Mouse (Mus musculus): Measurements from ENCODE around the gene Col25a1. TPM values are rescaled to one million over a fixed set of nuclear protein-coding genes. Genes with fewer than 3 reads are reported as not detected.
A peak's percentile ranks its signal among the peaks of the same experiment; 100 is the strongest.

Col25a1 gene
- polyA plus RNA-seq, 1 experiment = 9.1 TPM

DNA sequence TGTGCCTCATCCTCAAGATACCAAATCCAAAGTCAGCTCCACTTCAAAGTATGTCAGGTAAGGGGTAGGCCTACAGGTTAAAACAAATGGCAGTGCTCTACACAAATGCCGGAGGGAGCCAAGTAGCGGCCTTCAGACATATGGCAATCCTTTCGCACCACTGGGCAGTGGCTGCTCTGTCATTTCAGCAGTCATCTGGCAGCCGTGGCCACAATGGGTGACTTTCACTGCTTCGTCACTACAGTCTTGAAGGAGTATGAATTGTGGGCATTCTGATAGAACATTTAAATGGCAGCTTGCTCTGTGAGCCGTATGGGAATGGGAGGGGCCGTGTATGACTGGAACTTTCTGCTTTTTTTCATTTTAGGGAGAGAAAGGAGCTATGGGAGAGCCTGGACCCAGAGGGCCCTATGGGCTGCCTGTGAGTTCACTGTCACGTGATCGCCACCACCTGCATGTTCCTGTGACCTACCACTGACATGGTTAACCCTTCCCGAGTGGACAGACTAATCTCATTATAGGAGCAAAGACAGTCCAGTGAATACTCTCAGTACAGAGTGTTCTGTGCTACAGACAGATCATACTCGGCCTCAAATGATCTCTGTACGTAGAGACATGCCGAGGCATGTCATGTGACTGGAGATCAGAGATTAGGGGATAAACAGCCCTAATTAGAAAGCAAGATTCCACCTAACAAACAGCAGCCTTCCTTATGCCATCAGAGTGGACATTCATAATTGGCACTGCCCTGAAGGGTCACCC lies 451.8 kb downstream of the Col25a1 start:
- no peak for TF ChIP-seq CTCF (IDR thresholded peaks at IDR 0.05; ENCODE audit: extremely low read depth, insufficient read depth, low read length)
- no peak for TF ChIP-seq POLR2A (IDR thresholded peaks at IDR 0.05; ENCODE audit: extremely low read depth, insufficient read depth, low read length)
- no peak overlapping the region for H3K27ac ChIP-seq (ENCODE audit: insufficient read depth, low read length)
- no peak overlapping the region for H3K4me3 ChIP-seq (ENCODE audit: insufficient read depth, low read length)
- H3K4me1 ChIP-seq (ENCODE audit: control insufficient read depth, insufficient read depth, low read length) = no peaks in the 10 kb centered on the region

DNA sequence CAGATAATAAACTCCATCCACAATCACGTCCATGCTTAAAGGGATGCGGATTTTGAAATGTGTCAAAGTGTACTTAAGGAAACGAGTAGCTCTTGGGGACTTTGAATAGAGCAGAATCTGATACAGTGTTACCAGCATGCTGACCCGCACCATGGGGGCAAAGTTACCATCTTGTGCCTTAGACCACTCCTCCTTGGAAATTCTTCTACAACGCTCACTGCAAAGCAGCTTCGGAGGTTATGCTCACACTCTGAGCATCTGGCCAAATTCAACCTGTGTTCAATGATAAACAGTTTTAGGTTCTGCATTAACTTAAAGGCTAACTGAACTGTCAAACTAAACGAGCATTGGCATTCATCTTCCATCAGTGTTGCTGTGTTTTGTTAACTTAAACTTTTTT lies 452.7 kb downstream of the Col25a1 start:
- Histone ChIP-seq H3K4me1 (ENCODE audit: control insufficient read depth, insufficient read depth, low read length) (no peaks in the 10 kb centered on the region), H3K27ac (ENCODE audit: insufficient read depth, low read length) (no peak overlapping the region), H3K4me3 (ENCODE audit: insufficient read depth, low read length) (no peak overlapping the region)
- TF ChIP-seq CTCF (IDR thresholded peaks at IDR 0.05; ENCODE audit: extremely low read depth, insufficient read depth, low read length) (no peak), POLR2A (IDR thresholded peaks at IDR 0.05; ENCODE audit: extremely low read depth, insufficient read depth, low read length) (no peak)

- H3K27ac ChIP-seq (ENCODE audit: insufficient read depth, low read length) = no peak overlapping the region
- H3K4me1 ChIP-seq (ENCODE audit: control insufficient read depth, insufficient read depth, low read length) = no peaks in the 10 kb centered on the region
- TF ChIP-seq CTCF (IDR thresholded peaks at IDR 0.05; ENCODE audit: extremely low read depth, insufficient read depth, low read length) (no peak), POLR2A (IDR thresholded peaks at IDR 0.05; ENCODE audit: extremely low read depth, insufficient read depth, low read length) (no peak)
- H3K4me3 ChIP-seq (ENCODE audit: insufficient read depth, low read length) = no peak overlapping the region
Measured at GRCm38 (mm10) chr3:130595050-130595449, 463.7 kb downstream of the Col25a1 start.

- Histone ChIP-seq H3K4me1 (ENCODE audit: control insufficient read depth, insufficient read depth, low read length) (no peaks in the 10 kb centered on the region), H3K4me3 (ENCODE audit: insufficient read depth, low read length) (no peak overlapping the region), H3K27ac (ENCODE audit: insufficient read depth, low read length) (no peak overlapping the region)
- TF ChIP-seq POLR2A (IDR thresholded peaks at IDR 0.05; ENCODE audit: extremely low read depth, insufficient read depth, low read length) = no peak
- TF ChIP-seq CTCF (IDR thresholded peaks at IDR 0.05; ENCODE audit: extremely low read depth, insufficient read depth, low read length) = no peak
Measured at GRCm38 (mm10) chr3:130601491-130601890, 470.2 kb downstream of the Col25a1 start.

GRCm38 (mm10) chr3:130607924-130608323 lies 476.6 kb downstream of the Col25a1 start:
- no peak overlapping the region for H3K4me3 ChIP-seq (ENCODE audit: insufficient read depth, low read length)
- no peaks in the 10 kb centered on the region for H3K4me1 ChIP-seq (ENCODE audit: control insufficient read depth, insufficient read depth, low read length)
- no peak for TF ChIP-seq POLR2A (IDR thresholded peaks at IDR 0.05; ENCODE audit: extremely low read depth, insufficient read depth, low read length)
- TF ChIP-seq CTCF (IDR thresholded peaks at IDR 0.05; ENCODE audit: extremely low read depth, insufficient read depth, low read length) = peak; percentile 70

DNA sequence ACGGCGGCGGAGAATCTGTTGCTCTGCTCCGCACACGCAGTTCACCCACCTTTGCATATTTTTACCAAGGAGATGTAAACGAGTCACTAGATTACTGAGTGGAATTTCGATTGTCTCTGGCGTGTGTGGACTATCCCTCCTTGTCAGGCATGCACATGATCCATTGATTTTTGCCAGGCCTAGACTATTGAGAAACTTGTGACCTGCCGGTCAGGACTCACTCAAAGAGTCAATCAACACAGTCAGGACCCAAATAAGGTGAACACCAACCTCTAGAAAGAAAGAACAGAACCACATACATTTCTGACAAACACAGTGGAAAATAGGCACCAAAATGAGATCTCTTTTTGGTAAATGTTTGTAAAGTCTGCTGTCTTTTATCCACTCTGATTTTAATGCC lies 483.1 kb downstream of the Col25a1 start:
- TF ChIP-seq CTCF (IDR thresholded peaks at IDR 0.05; ENCODE audit: extremely low read depth, insufficient read depth, low read length) (no peak), POLR2A (IDR thresholded peaks at IDR 0.05; ENCODE audit: extremely low read depth, insufficient read depth, low read length) (no peak)
- H3K4me3 ChIP-seq (ENCODE audit: insufficient read depth, low read length) = no peak overlapping the region
- H3K4me1 ChIP-seq (ENCODE audit: control insufficient read depth, insufficient read depth, low read length) = no peaks in the 10 kb centered on the region
- no peak overlapping the region for H3K27ac ChIP-seq (ENCODE audit: insufficient read depth, low read length)

More at GRCm38 (mm10) chr3:130607924-130608323, 476.6 kb downstream of the Col25a1 start:
- no peak overlapping the region for H3K27ac ChIP-seq (ENCODE audit: insufficient read depth, low read length)

DNA sequence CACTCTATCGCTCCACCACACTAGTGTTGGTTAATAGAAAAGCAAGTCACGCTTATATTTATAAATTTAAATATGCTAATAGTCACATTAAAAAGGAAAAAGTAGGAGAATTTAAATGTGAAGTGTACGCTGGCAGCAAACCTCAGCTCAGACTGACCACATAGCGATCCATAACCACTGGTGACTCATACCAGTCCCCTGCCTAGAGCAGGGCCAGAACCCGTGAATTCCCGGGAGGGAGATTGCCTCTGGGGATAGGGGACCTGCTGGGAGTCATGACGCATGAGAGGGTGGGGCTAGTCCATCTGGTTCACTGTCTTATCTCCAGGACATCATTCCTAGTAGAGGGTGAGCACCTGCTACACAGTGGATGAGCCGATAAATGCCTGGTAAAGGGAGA lies 484.3 kb downstream of the Col25a1 start:
- no peaks in the 10 kb centered on the region for H3K4me1 ChIP-seq (ENCODE audit: control insufficient read depth, insufficient read depth, low read length)
- no peak for TF ChIP-seq CTCF (IDR thresholded peaks at IDR 0.05; ENCODE audit: extremely low read depth, insufficient read depth, low read length)
- TF ChIP-seq POLR2A (IDR thresholded peaks at IDR 0.05; ENCODE audit: extremely low read depth, insufficient read depth, low read length) = no peak
- H3K4me3 ChIP-seq (ENCODE audit: insufficient read depth, low read length) = no peak overlapping the region
- no peak overlapping the region for H3K27ac ChIP-seq (ENCODE audit: insufficient read depth, low read length)

DNA sequence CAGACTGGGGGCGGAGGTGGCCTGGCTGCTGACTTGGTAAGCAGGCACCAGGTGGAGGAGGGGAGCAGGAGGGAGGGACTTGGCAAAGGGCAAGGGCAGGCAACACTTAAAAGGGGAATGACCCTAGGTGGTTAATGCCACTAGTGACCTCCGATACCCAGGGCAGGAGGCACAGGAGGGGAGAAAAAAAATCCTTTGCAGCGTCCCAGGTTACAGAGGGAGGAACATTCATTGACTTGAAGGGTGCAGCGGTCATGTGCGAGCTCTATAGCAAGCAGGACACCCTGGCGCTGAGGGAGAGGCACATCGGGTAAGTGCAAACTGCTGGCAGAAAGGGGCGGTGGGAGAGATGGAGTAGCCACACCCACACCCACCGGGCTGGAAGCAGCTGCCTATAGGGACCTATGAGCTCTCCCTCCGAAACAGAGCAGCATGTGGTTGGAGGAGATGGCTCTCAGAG lies 486.2 kb downstream of the Col25a1 start, which contains the start of gene Etnppl:
Gene Etnppl (plus strand): TSS at position 10 of the 460 bp plus-strand sequence.
- 0 out of 2 replicates have a peak within 1 kb of the TSS, but pooled peaks have one; percentile 62 for H3K27ac ChIP-seq (ENCODE audit: insufficient read depth, low read length)
- no peaks in the 10 kb centered on the region for H3K4me1 ChIP-seq (ENCODE audit: control insufficient read depth, insufficient read depth, low read length)
- 0 out of 2 replicates have a peak, but pooled peaks have one; percentile 21 for TF ChIP-seq POLR2A (IDR thresholded peaks at IDR 0.05; ENCODE audit: extremely low read depth, insufficient read depth, low read length)
- TF ChIP-seq CTCF (IDR thresholded peaks at IDR 0.05; ENCODE audit: extremely low read depth, insufficient read depth, low read length) = no peak
- H3K4me3 ChIP-seq (ENCODE audit: insufficient read depth, low read length) = peak within 1 kb of the TSS; percentile 46

- no peak for TF ChIP-seq CTCF (IDR thresholded peaks at IDR 0.05; ENCODE audit: extremely low read depth, insufficient read depth, low read length)
- TF ChIP-seq POLR2A (IDR thresholded peaks at IDR 0.05; ENCODE audit: extremely low read depth, insufficient read depth, low read length) = no peak
- peak overlapping the region; percentile 7; the same call in 1 of the 2 replicates for H3K4me3 ChIP-seq (ENCODE audit: insufficient read depth, low read length)
- no peak overlapping the region for H3K27ac ChIP-seq (ENCODE audit: insufficient read depth, low read length)
- no peaks in the 10 kb centered on the region for H3K4me1 ChIP-seq (ENCODE audit: control insufficient read depth, insufficient read depth, low read length)
Measured at GRCm38 (mm10) chr3:130620517-130621146, 489.3 kb downstream of the Col25a1 start.
